Mouse (Mus musculus) stomach, embryonic 14.5 days (tissue): ENCODE measurements around the gene Pgm2l1. TPM values are rescaled to one million over a fixed set of nuclear protein-coding genes. Genes with fewer than 3 reads are reported as not detected.
"Not testable (repeated sequence)": the region's sequence is repeated elsewhere in the genome, so short reads cannot be mapped to it uniquely, and the experiment has no call there.

ENCODE experiments used
- ATAC-seq: fragments of 200-750 bp; cut with Nextera tagmentation; 2 replicates; pipeline ENCODE4 v1.8.0; 2017; ENCODE audit warnings: low read depth, moderate TSS enrichment; ENCODE audit not compliant: insufficient number of reproducible peaks, insufficient read depth, low FRiP score
- H3K27ac ChIP-seq: fragments of 300-500 bp; sonication (generic); 2 replicates; pipeline ENCODE4 v1.5.1; 2014; ENCODE audit warnings: mild to moderate bottlenecking, low read length, moderate library complexity, mixed read lengths
- H3K27me3 ChIP-seq: fragments of 300-500 bp; sonication (generic); 2 replicates; pipeline ENCODE4 v1.6.1; 2014; ENCODE audit warnings: low read length, control low read depth, mixed read lengths; ENCODE audit not compliant: control insufficient read depth, insufficient read depth
- H3K36me3 ChIP-seq: fragments of 300-500 bp; sonication (generic); 2 replicates; pipeline ENCODE4 v1.6.1; 2014; ENCODE audit warnings: mild to moderate bottlenecking, control low read depth, low read length, moderate library complexity, mixed read lengths; ENCODE audit not compliant: control insufficient read depth, insufficient read depth
- H3K4me1 ChIP-seq: fragments of 300-500 bp; sonication (generic); 2 replicates; pipeline ENCODE4 v1.6.1; 2014; ENCODE audit warnings: low read length, control low read depth, mixed read lengths; ENCODE audit not compliant: control insufficient read depth, insufficient read depth
- H3K4me2 ChIP-seq: fragments of 300-500 bp; sonication (generic); replicated peaks from 2 replicates; pipeline ENCODE4 v1.6.1; 2014; ENCODE audit warnings: low read depth, low read length, control low read depth
- H3K4me3 ChIP-seq: fragments of 300-500 bp; sonication (generic); 2 replicates; pipeline ENCODE4 v1.5.1; 2014; ENCODE audit warnings: low read depth, low read length, control low read depth
- H3K9ac ChIP-seq: fragments of 300-500 bp; sonication (generic); replicated peaks from 2 replicates; pipeline ENCODE4 v1.6.1; 2014; ENCODE audit warnings: low read depth, mild to moderate bottlenecking, control low read depth, low read length, moderate library complexity, mixed read lengths
- H3K9me3 ChIP-seq: fragments of 300-500 bp; sonication (generic); 2 replicates; pipeline ENCODE4 v1.6.1; 2016; ENCODE audit warnings: low read depth, low read length, control low read depth; ENCODE audit not compliant: control insufficient read depth
- WGBS: fragments of 180-500 bp; shearing (Covaris S2); extraction: QIAGEN DNeasy Blood & Tissue Kit; methylation state at CpG from one replicate; pipeline ENCODE4 v1.1.7; 2014; 5-methylcytosine and 5-hydroxymethylcytosine counted together
- polyA plus RNA-seq: library from polyadenylated mRNA; unstranded; fragments of >200 nt; fragmentation: Nextera tagmentation; extraction: Ambion mirVana; gene quantifications from 2 replicates; pipeline ENCODE4 v1.2.1, GENCODE M21; 2014

Pgm2l1 gene
- polyA plus RNA-seq, 1 experiment from 2014 or later = 4.6 TPM

GRCm38 (mm10) chr7:100234264-100234885, 7.2 kb downstream of the Pgm2l1 start:
- Histone ChIP-seq H3K9me3 (no peaks in the 10 kb centered on the region), H3K27ac (no peak overlapping the region), H3K36me3 (no peaks in the 10 kb centered on the region), H3K4me2 (no peak overlapping the region), H3K4me1 (0 out of 2 replicates have a peak, but pooled peaks cover 5% of the 10 kb centered on the region), H3K27me3 (no peaks in the 10 kb centered on the region), H3K9ac (no peak overlapping the region), H3K4me3 (no peak overlapping the region)
- 61% methylated on average over 7 of the region's 7 CpGs for WGBS
- ATAC-seq = no peak

- Histone ChIP-seq H3K9me3 (no peaks in the 10 kb centered on the region), H3K9ac (no peak overlapping the region), H3K4me1 (0 out of 2 replicates have a peak, but pooled peaks cover 5% of the 10 kb centered on the region), H3K4me3 (no peak overlapping the region), H3K4me2 (no peak overlapping the region), H3K27ac (no peak overlapping the region), H3K27me3 (no peaks in the 10 kb centered on the region), H3K36me3 (no peaks in the 10 kb centered on the region)
- 86% methylated on average over 1 of the region's 1 CpGs for WGBS
- ATAC-seq = no peak
Measured at GRCm38 (mm10) chr7:100238271-100238670, 11.1 kb downstream of the Pgm2l1 start.

- Histone ChIP-seq H3K9me3 (no peaks in the 10 kb centered on the region), H3K27ac (no peak overlapping the region), H3K4me3 (no peak overlapping the region), H3K4me1 (0 out of 2 replicates have a peak, but pooled peaks cover 5% of the 10 kb centered on the region), H3K27me3 (no peaks in the 10 kb centered on the region), H3K4me2 (no peak overlapping the region), H3K9ac (no peak overlapping the region), H3K36me3 (no peaks in the 10 kb centered on the region)
- ATAC-seq = no peak
- 87% methylated on average over 2 of the region's 2 CpGs for WGBS
Measured at GRCm38 (mm10) chr7:100240601-100241000, 13.4 kb downstream of the Pgm2l1 start.

- Histone ChIP-seq H3K9me3 (no peaks in the 10 kb centered on the region), H3K9ac (no peak overlapping the region), H3K36me3 (no peaks in the 10 kb centered on the region), H3K4me1 (0 out of 2 replicates have a peak, but pooled peaks cover 5% of the 10 kb centered on the region), H3K27me3 (no peaks in the 10 kb centered on the region), H3K27ac (no peak overlapping the region), H3K4me2 (no peak overlapping the region), H3K4me3 (no peak overlapping the region)
- no peak for ATAC-seq
- WGBS = 92% methylated on average over 1 of the region's 1 CpGs
Measured at GRCm38 (mm10) chr7:100243007-100243406, 15.8 kb downstream of the Pgm2l1 start.

GRCm38 (mm10) chr7:100244225-100244624, 17.0 kb downstream of the Pgm2l1 start:
- H3K4me2 ChIP-seq = no peak overlapping the region
- no peak for ATAC-seq
- H3K4me1 ChIP-seq = 0 out of 2 replicates have a peak, but pooled peaks cover under 1% of the 10 kb centered on the region
- no peak overlapping the region for H3K9ac ChIP-seq
- no peaks in the 10 kb centered on the region for H3K36me3 ChIP-seq
- H3K27me3 ChIP-seq = no peaks in the 10 kb centered on the region
- no peaks in the 10 kb centered on the region for H3K9me3 ChIP-seq
- no peak overlapping the region for H3K27ac ChIP-seq
- H3K4me3 ChIP-seq = no peak overlapping the region
- WGBS = 87% methylated on average over 4 of the region's 4 CpGs

- Histone ChIP-seq H3K4me2 (no peak overlapping the region), H3K36me3 (no peaks in the 10 kb centered on the region), H3K27ac (no peak overlapping the region), H3K9ac (no peak overlapping the region), H3K9me3 (no peaks in the 10 kb centered on the region), H3K4me1 (no peaks in the 10 kb centered on the region), H3K4me3 (no peak overlapping the region), H3K27me3 (no peaks in the 10 kb centered on the region)
- 90% methylated on average over 3 of the region's 3 CpGs for WGBS
- no peak for ATAC-seq
Measured at GRCm38 (mm10) chr7:100245176-100245575, 18.0 kb downstream of the Pgm2l1 start.

- H3K27ac ChIP-seq = no peak overlapping the region
- no peak overlapping the region for H3K4me3 ChIP-seq
- H3K36me3 ChIP-seq = peaks cover 11% of the 10 kb centered on the region; the same call in 1 of the 2 replicates
- H3K4me1 ChIP-seq = no peaks in the 10 kb centered on the region
- no peak overlapping the region for H3K9ac ChIP-seq
- no peaks in the 10 kb centered on the region for H3K27me3 ChIP-seq
- H3K4me2 ChIP-seq = no peak overlapping the region
- ATAC-seq = no peak
- no peaks in the 10 kb centered on the region for H3K9me3 ChIP-seq
- WGBS = 97% methylated on average over 5 of the region's 5 CpGs
Measured at GRCm38 (mm10) chr7:100250667-100251066, 23.5 kb downstream of the Pgm2l1 start.

GRCm38 (mm10) chr7:100262350-100262749, 35.2 kb downstream of the Pgm2l1 start:
- Histone ChIP-seq H3K36me3 (peaks cover 4% of the 10 kb centered on the region; the same call in 1 of the 2 replicates), H3K4me1 (no peaks in the 10 kb centered on the region), H3K9me3 (no peaks in the 10 kb centered on the region), H3K27me3 (no peaks in the 10 kb centered on the region), H3K4me2 (no peak overlapping the region), H3K27ac (no peak overlapping the region), H3K9ac (no peak overlapping the region), H3K4me3 (no peak overlapping the region)
- ATAC-seq = no peak
- 81% methylated on average over 3 of the region's 3 CpGs for WGBS

- not testable (repeated sequence) for H3K27ac ChIP-seq, H3K9ac ChIP-seq, H3K4me1 ChIP-seq, H3K4me2 ChIP-seq, H3K4me3 ChIP-seq, H3K9me3 ChIP-seq, ATAC-seq, H3K36me3 ChIP-seq, H3K27me3 ChIP-seq
- WGBS = 57% methylated on average over 17 of the region's 17 CpGs
Measured at GRCm38 (mm10) chr7:100264934-100265333, 37.7 kb downstream of the Pgm2l1 start.
